Mouse (Mus musculus) liver, adult 2 months (tissue): Measurements from ENCODE around the gene Sema5a. TPM values are rescaled to one million over a fixed set of nuclear protein-coding genes. Genes with fewer than 3 reads are reported as not detected.

Source experiments
- DNase-seq: peaks from one replicate; pipeline ENCODE4 v3.0.0-alpha.2; 2011; ENCODE audit warnings: low read depth, low spot score; ENCODE audit errors: extremely low read depth
- H3K27ac ChIP-seq: fragments of 200-500 bp; replicated peaks from 2 replicates; pipeline ENCODE4 v1.5.1; 2012; ENCODE audit warnings: low read depth, mild to moderate bottlenecking, control low read depth, inconsistent platforms, low read length; ENCODE audit not compliant: insufficient read depth
- H3K27me3 ChIP-seq: fragments of 200-500 bp; 2 replicates; pipeline ENCODE4 v1.6.1; 2012; ENCODE audit warnings: mild to moderate bottlenecking, moderate library complexity, low read length, inconsistent platforms; ENCODE audit not compliant: control insufficient read depth, insufficient read depth
- H3K36me3 ChIP-seq: fragments of 200-500 bp; 2 replicates; pipeline ENCODE4 v1.6.1; 2012; ENCODE audit warnings: low read length, inconsistent platforms; ENCODE audit not compliant: control insufficient read depth, insufficient read depth
- H3K4me1 ChIP-seq: fragments of 200-500 bp; 2 replicates; pipeline ENCODE4 v1.6.1; 2011; ENCODE audit warnings: low read length; ENCODE audit not compliant: control insufficient read depth, insufficient read depth
- H3K4me3 ChIP-seq: fragments of 200-500 bp; 2 replicates; pipeline ENCODE4 v1.5.1; 2011; ENCODE audit warnings: low read depth, mild to moderate bottlenecking, control low read depth, low read length, moderate library complexity; ENCODE audit not compliant: insufficient read depth
- H3K79me2 ChIP-seq: fragments of 200-500 bp; 2 replicates; pipeline ENCODE4 v1.6.1; 2012; ENCODE audit warnings: inconsistent platforms, mild to moderate bottlenecking, low read length, moderate library complexity; ENCODE audit not compliant: control insufficient read depth, insufficient read depth
- H3K9ac ChIP-seq: fragments of 200-500 bp; 2 replicates; pipeline ENCODE4 v1.6.1; 2012; ENCODE audit warnings: low read depth, mild to moderate bottlenecking, control low read depth, inconsistent platforms, low read length
- CTCF ChIP-seq: fragments of 200-500 bp; IDR thresholded peaks from 2 replicates; pipeline ENCODE4 v1.5.1; 2011; ENCODE audit warnings: low read depth, low read length, control low read depth
- POLR2A ChIP-seq: fragments of 200-500 bp; IDR thresholded peaks from 2 replicates; pipeline ENCODE4 v1.6.1; 2011; ENCODE audit warnings: low read length, control low read depth; ENCODE audit not compliant: insufficient read depth; ENCODE audit errors: extremely low read depth
- WGBS: fragments of 180-500 bp; shearing (Covaris S2); methylation state at CpG from one replicate; pipeline ENCODE4 v1.1.7; 2018; 5-methylcytosine and 5-hydroxymethylcytosine counted together
- polyA plus RNA-seq: library from polyadenylated mRNA; depleted of rRNA; stranded (reverse); fragments of >200 nt; gene quantifications from 2 replicates; pipeline ENCODE4 v1.2.3, GENCODE M21; 2012
- total RNA-seq: library from RNA; depleted of rRNA; stranded (reverse); fragments of >200 nt; gene quantifications from 2 replicates; pipeline ENCODE4 v1.2.3, GENCODE M21; 2014

Sema5a gene
- total and polyA plus RNA-seq, 2 experiments, result 0.22 to 0.46 TPM

DNA sequence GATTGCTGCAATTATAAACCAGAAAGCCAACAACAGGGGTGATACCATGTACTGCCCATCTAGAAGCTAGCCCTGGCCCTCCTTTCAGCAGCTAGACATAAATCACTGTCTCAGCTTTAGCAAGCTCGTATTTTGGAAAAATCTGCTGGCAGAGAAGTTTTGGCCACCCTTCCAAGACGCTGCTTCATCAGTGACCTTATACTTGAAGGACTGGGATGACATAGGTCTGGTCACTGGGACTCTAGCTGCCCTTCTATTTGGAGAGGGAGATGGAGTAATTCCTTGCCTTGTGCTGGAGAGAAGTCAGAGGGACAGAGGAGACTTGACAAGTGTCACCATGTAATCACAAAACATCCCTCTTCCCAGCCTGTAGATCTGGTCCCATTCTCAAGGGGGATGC is 40.1 kb downstream of the Sema5a start:
- no peak overlapping the region for H3K9ac ChIP-seq

DNA sequence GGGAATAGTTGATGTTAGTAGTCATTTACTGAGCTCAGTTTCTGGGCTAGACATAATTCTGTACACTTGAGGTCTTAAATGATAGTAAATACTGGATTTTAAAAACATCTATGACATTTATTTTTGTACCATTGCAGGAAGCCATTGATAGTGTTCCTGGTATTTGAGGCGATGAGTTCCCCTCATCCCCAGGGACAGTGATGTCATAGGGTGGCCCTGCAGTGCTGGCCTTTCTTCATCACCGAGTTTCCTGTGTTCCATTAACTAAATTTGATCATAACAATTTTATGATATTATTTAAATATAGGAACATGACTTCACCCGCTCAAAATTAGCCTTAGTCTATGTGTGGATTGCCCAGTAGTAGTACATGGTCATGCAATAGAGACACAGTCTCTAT is 41.7 kb downstream of the Sema5a start:
- Histone ChIP-seq H3K36me3 (no peaks in the 10 kb centered on the region), H3K4me1 (no peaks in the 10 kb centered on the region), H3K27me3 (no peaks in the 10 kb centered on the region), H3K27ac (no peak overlapping the region), H3K4me3 (no peak overlapping the region), H3K79me2 (no peaks in the 10 kb centered on the region), H3K9ac (no peak overlapping the region)
- TF ChIP-seq POLR2A, result no peak
- TF ChIP-seq CTCF, result no peak
- 69% methylated on average over 3 of the region's 3 CpGs for WGBS
- no peak for DNase-seq

More for the DNA sequence above, 40.1 kb downstream of the Sema5a start:
- Histone ChIP-seq H3K79me2 (no peaks in the 10 kb centered on the region), H3K4me3 (no peak overlapping the region), H3K36me3 (no peaks in the 10 kb centered on the region), H3K27me3 (no peaks in the 10 kb centered on the region), H3K4me1 (no peaks in the 10 kb centered on the region), H3K27ac (no peak overlapping the region)
- no peak for TF ChIP-seq CTCF
- no peak for TF ChIP-seq POLR2A
- no peak for DNase-seq
- 69% methylated on average over 2 of the region's 2 CpGs for WGBS

DNA sequence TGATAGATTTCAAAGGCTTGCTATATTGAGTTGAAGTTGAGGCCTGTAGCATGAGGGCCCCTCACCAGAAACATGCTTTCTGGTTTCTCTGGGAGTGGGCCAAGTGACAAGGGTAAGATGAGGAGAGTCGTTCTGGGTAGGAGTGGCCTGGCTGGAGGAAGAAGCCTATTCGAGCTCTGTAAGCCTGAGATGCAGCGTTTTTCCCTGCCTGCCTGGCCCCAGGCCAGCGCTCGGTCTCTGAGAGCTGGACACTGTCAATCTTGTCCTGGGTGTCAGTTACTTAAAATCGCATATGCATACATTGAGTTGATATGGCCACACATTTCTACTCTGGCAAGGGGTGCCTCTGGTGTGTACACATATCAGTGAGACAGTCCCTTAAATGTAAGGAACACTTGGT is 43.9 kb downstream of the Sema5a start:
- H3K27me3 ChIP-seq, result no peaks in the 10 kb centered on the region
- H3K36me3 ChIP-seq, result no peaks in the 10 kb centered on the region
- H3K4me3 ChIP-seq, result no peak overlapping the region
- no peak overlapping the region for H3K27ac ChIP-seq
- WGBS, result 55% methylated on average over 6 of the region's 6 CpGs
- no peaks in the 10 kb centered on the region for H3K4me1 ChIP-seq
- DNase-seq, result no peak
- TF ChIP-seq CTCF (no peak), POLR2A (no peak)
- H3K79me2 ChIP-seq, result no peaks in the 10 kb centered on the region
- no peak overlapping the region for H3K9ac ChIP-seq

DNA sequence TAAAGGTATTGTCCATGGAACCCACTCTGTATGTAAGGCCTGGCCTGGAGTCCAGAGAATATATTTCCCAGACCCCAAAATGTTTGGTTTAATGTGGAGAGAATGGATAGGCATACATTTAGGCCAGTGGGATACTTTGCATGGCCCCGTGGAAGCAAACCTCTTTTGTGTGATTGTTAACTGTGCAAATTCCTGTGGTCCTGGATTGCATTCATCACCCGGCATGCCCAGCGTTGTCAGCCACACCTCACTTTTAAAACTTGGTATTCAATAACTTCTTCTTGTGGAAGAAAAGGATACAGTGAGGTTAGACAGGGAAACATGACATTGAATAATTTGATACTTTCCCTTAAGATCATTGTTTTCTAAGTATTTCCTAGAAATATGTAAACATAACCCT is 46.4 kb downstream of the Sema5a start:
- H3K27me3 ChIP-seq, result no peaks in the 10 kb centered on the region
- H3K9ac ChIP-seq, result no peak overlapping the region
- TF ChIP-seq CTCF (no peak), POLR2A (no peak)
- H3K4me1 ChIP-seq, result no peaks in the 10 kb centered on the region
- H3K79me2 ChIP-seq, result no peaks in the 10 kb centered on the region
- H3K36me3 ChIP-seq, result no peaks in the 10 kb centered on the region
- no peak overlapping the region for H3K4me3 ChIP-seq
- H3K27ac ChIP-seq, result no peak overlapping the region
- DNase-seq, result no peak
- WGBS, result 86% methylated on average over 3 of the region's 3 CpGs

DNA sequence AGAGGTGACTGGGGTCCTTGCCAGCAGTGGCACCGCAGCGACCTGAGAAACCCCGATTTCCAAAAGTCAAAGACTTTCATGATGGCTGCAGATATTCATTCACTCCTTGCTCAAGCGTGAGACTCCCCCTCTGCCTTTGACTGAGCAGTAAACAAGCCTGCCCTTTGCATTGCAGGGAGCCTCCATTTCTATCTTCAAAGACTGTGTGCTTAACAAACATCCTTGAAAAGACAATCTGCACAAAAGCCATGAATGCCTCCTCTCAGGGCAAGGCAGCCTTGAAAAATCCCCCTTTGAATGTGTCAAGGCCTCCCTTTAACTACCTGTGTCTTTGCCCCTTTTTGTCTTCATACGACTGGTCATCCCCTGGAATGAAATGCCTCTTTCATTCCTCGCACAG is 51.9 kb downstream of the Sema5a start:
- Histone ChIP-seq H3K36me3 (no peaks in the 10 kb centered on the region), H3K4me3 (no peak overlapping the region), H3K27ac (no peak overlapping the region), H3K9ac (no peak overlapping the region), H3K27me3 (no peaks in the 10 kb centered on the region), H3K4me1 (no peaks in the 10 kb centered on the region), H3K79me2 (no peaks in the 10 kb centered on the region)
- TF ChIP-seq POLR2A (no peak), CTCF (no peak)
- whole genome bisulfite sequencing, result 55% methylated on average over 6 of the region's 6 CpGs
- no peak for DNase-seq

DNA sequence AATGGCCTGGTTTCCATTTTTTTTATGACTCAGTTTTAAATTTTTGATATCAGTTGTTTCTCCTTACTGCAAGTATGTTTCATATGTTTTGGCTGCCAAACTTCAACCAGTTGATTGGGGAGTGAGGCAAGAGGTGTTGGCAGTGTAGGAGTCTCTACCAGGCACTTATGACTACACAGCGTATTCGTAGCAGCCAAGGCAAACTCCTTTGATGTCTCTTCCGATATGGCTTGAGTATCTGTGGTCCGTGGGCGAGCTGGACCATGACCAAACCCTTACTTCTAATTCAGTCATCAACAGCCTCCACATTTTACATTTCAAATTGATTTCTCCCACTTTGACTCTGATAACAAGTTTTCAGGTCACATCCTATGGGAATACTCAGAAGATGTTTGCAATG is 52.7 kb downstream of the Sema5a start:
- TF ChIP-seq CTCF, result no peak
- TF ChIP-seq POLR2A, result no peak
- no peak for DNase-seq
- Histone ChIP-seq H3K79me2 (no peaks in the 10 kb centered on the region), H3K36me3 (no peaks in the 10 kb centered on the region), H3K4me3 (no peak overlapping the region), H3K4me1 (no peaks in the 10 kb centered on the region), H3K27me3 (no peaks in the 10 kb centered on the region), H3K9ac (no peak overlapping the region), H3K27ac (no peak overlapping the region)
- 90% methylated on average over 5 of the region's 5 CpGs for WGBS
